Mouse (Mus musculus) erythroblast, embryonic 14.5 days (primary cell): ENCODE data around the gene Hist1h3d.
"Not testable (repeated sequence)": the region's sequence is repeated elsewhere in the genome, so short reads cannot be mapped to it uniquely, and the experiment has no call there.

ENCODE experiments used
- GATA1 ChIP-seq: IDR thresholded peaks from 2 replicates; pipeline ENCODE4 v1.6.1; 2012; ENCODE audit warnings: low read length, inconsistent platforms, mixed read lengths
- TAL1 ChIP-seq: IDR thresholded peaks from 3 replicates; pipeline ENCODE4 v1.6.1; 2012; ENCODE audit warnings: low read length, inconsistent platforms, mixed read lengths

GRCm38 (mm10) chr13:23571504-23572217 is 3.9 kb upstream of the Hist1h3d start:
- not testable (repeated sequence) for TF ChIP-seq GATA1, TAL1
